Mouse (Mus musculus) left cerebral cortex, adult 2 months (tissue): Measurements from ENCODE around the gene Cysltr1. TPM values are rescaled to one million over a fixed set of nuclear protein-coding genes. Genes with fewer than 3 reads are reported as not detected.

Experiments
- DNase-seq, 2 experiments: peaks; one replicate each; pipeline ENCODE4 v3.0.0; 2021 to 2022; ENCODE audit warnings: low spot score in 2 of 2, mixed read lengths in 1 of 2; ENCODE audit errors: extremely low spot score in 1 of 2
- H3K27ac ChIP-seq: fragments of 200-600 bp; 2 replicates; pipeline ENCODE4 v1.8.1; 2022
- H3K4me3 ChIP-seq: fragments of 200-600 bp; 2 replicates; pipeline ENCODE4 v1.8.1; 2022
- CTCF ChIP-seq: fragments of 200-600 bp; IDR thresholded peaks from 2 replicates; pipeline ENCODE4 v1.8.1; 2022; ENCODE audit warnings: antibody characterized with exemption, mild to moderate bottlenecking, moderate library complexity
- intact Hi-C: fragments of 180-260 bp; cut with DNase I; formaldehyde crosslinking; loops from one replicate; pipeline ENCODE4 v1.15.1; 2025
- total RNA-seq, 2 experiments: library from RNA; stranded (reverse); gene quantifications; 2 replicates each; pipeline ENCODE4 v1.2.3; 2021

Gene Cysltr1
- total RNA-seq, 2 experiments from 2014 or later, result 0.21 to 0.25 TPM

- intact Hi-C loops, result no loop called here
- Histone ChIP-seq H3K4me3 (no peak overlapping the region), H3K27ac (no peak overlapping the region)
- TF ChIP-seq CTCF, result no peak
- DNase-seq, result no peak
Measured at GRCm38 (mm10) chrX:106578966-106579365, 24.5 kb downstream of the Cysltr1 start.

DNA sequence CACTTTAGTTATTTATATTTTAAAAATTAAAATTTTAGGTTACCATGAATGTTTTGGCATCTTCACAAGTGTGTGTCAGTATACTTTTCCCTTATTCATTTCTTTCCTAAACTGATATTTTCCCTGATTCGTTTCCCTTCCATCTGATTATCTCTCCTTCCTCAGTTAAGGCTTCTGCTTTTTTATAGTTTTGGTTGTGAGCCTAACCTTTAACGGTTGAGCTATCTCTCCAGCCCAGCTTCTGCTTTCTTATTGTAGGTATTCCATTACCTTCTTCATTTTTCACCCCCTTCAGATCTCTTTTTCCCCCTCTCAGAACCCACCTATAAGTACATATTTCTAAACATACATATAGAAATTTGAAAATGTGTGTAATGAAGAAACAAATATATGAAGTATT is 48.0 kb downstream of the Cysltr1 start:
- no peak for DNase-seq
- intact Hi-C loops, result no loop called here
- H3K27ac ChIP-seq, result no peak overlapping the region
- H3K4me3 ChIP-seq, result no peak overlapping the region
- TF ChIP-seq CTCF, result no peak

DNA sequence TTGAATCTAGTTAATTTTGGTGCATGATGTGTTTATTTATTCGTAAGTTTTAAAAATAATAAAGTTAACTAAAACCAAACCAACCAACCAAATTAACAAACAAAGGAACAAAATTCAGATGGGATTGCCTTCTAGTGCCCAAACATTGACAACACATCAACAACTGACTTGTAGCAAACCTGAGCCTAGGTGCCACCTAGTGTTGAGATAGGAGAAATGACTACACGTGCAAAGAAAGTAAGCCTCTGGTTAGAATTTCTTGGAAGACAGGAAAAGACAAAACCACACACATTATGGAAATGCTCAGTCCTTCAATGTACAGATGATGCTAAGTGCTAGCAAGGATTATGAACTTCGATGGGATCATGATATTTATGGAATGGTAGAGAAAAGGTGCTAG is 67.1 kb downstream of the Cysltr1 start:
- TF ChIP-seq CTCF, result no peak; the same call in 1 of the 2 replicates
- intact Hi-C loops, result no loop called here
- Histone ChIP-seq H3K27ac (no peak overlapping the region), H3K4me3 (no peak overlapping the region)
- no peak for DNase-seq

Other genes with a start within 250 kb of the Cysltr1 start
- not detected for gene Fndc3c1, start 118.3 kb downstream of the Cysltr1 start, total RNA-seq
- under 1 TPM; 0.25 to 0.26 TPM for gene Gm5127, start 20.5 kb downstream of the Cysltr1 start, total RNA-seq
- gene Rtl3, start 237.0 kb upstream of the Cysltr1 start, total RNA-seq, result not detected